Mouse (Mus musculus): Measurements from ENCODE around the gene Zdhhc13. TPM values are rescaled to one million over a fixed set of nuclear protein-coding genes. Genes with fewer than 3 reads are reported as not detected.

Zdhhc13 gene
- total RNA-seq, 2 experiments from 2014 or later, result 38.5 to 63.1 TPM

DNA sequence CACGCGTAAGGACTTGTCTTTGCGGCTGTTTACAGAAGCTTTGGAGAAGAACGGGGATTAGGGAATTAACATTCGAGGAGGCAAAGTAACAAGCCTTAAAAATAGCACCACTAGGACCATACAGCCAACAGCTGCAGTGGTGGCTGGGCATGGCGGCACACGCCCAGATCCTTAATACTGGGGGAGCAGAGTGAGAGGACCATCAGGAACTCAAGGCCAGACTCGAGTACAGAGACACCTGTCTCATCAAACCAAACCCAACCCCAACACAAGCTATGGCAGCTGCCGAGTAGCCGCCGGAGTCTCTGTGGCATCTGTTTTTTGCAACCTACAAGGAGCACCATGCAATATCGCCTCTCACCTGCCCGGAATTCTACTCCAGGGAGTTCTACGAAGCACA, 86.3 kb downstream of the Zdhhc13 start:
- ATAC-seq (replicated peaks; ENCODE audit: poor library complexity), result no peak

DNA sequence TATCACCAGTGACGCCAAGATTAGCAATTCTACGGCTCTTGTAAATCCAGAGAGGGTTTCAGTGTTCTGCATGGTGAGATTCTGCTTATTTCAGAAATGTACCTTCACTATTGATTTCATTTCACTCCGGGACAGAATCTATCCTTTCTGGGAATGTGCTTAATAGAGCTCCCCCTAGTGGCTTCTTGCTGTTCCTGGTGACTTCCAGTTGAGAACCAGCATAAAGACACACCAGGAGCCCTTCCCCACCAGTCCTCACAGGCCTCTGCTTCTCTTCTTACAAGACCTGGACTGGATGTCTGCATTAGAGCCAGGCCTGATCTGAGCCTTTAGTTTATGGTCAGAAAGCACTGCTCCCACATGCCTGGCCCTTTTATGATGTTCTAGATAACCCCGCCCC, 87.7 kb downstream of the Zdhhc13 start:
- ATAC-seq (replicated peaks; ENCODE audit: poor library complexity), result peak; percentile 32

Other genes with a start within 250 kb of the Zdhhc13 start
- not detected in 2 replicates for gene Mrgprb2, start 230.9 kb upstream of the Zdhhc13 start, total RNA-seq (2015)
- gene Mrgprb2, start 230.9 kb upstream of the Zdhhc13 start, total RNA-seq (2017), result not detected in 2 replicates
- gene Mrgprb3, start 145.2 kb upstream of the Zdhhc13 start, total RNA-seq (2015), result not detected in 2 replicates
- gene Mrgprb3, start 145.2 kb upstream of the Zdhhc13 start, total RNA-seq (2017), result not detected in 2 replicates
- 4.3 and 5.1 TPM in 2 replicates for gene Csrp3, start 59.0 kb downstream of the Zdhhc13 start, total RNA-seq (2015)
- 2.2 and 4.8 TPM in 2 replicates for gene Csrp3, start 59.0 kb downstream of the Zdhhc13 start, total RNA-seq (2017)
- 107 and 115 TPM in 2 replicates for gene E2f8, start 92.6 kb downstream of the Zdhhc13 start, total RNA-seq (2015)
- 29.3 and 30.6 TPM in 2 replicates for gene E2f8, start 92.6 kb downstream of the Zdhhc13 start, total RNA-seq (2017)
- 21.7 and 27.0 TPM in 2 replicates for gene Nav2, start 119.7 kb downstream of the Zdhhc13 start, total RNA-seq (2015)
- gene Nav2, start 119.7 kb downstream of the Zdhhc13 start, total RNA-seq (2017), result 16.4 TPM in 2 replicates